ENCODE assay signal across 27 mouse cellular contexts in the genomic region with DNA sequence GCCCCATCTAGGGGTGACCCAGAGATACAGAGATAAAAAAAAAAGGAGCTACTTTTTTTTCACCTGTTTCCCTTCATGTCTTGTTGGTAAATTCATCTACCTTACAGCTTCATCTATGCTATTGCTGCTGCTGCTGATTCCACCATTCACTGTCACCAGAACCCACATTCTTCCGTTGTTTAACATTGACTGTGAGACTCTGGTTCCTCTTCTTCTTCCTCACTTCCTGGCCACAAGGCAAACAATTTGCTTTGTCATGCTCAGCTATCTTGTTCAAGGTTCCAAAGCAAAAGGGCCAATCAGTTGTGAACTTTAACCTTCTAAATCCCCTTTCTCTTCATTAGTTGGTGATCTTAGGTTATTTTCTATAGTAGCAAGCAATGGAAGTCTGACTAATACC.
"Had no signal": no experiment of that assay in that cellular context is flagged by ENCODE, and none has a peak within 500 bp of the region (broad histone marks: within the 10 kb centered on the region; RNA-seq: fewer than 3 reads in every experiment).

No protein-coding gene starts in this region.

- H3K4me2 ChIP-seq: heart, embryonic 11.5 days; heart, embryonic 13.5 days; heart, embryonic 15.5 days; hindbrain, embryonic 13.5 days; intestine, embryonic 15.5 days; limb, embryonic 12.5 days; liver, embryonic 11.5 days; liver, embryonic 13.5 days; liver, embryonic 15.5 days had no signal

- H3K4me3 ChIP-seq: gastrocnemius, adult 2 months; heart, adult 2 months; heart, embryonic 13.5 days; heart, embryonic 15.5 days; hindbrain, embryonic 13.5 days; intestine, embryonic 15.5 days; layer of hippocampus, adult 2 months; limb, embryonic 10.5 days; limb, embryonic 12.5 days; liver, embryonic 13.5 days; liver, embryonic 15.5 days had no signal

- H3K9me3 ChIP-seq: heart, embryonic 13.5 days; heart, embryonic 15.5 days; hindbrain, embryonic 13.5 days; intestine, embryonic 15.5 days; limb, embryonic 10.5 days; limb, embryonic 12.5 days; liver, embryonic 13.5 days; liver, embryonic 15.5 days had no signal

- H3K36me3 ChIP-seq: heart, embryonic 13.5 days; heart, embryonic 15.5 days; hindbrain, embryonic 13.5 days; intestine, embryonic 15.5 days; limb, embryonic 10.5 days; limb, embryonic 12.5 days; liver, embryonic 13.5 days; liver, embryonic 15.5 days had no signal

- DNase-seq: gastrocnemius, adult 2 months; gastrocnemius, postnatal 10 days; gastrocnemius, postnatal 25 days; heart, adult 11 months; heart, adult 2 months; heart, postnatal 14 days; heart, postnatal 36 days; kidney, adult 18-20 months; kidney, adult 8-10 months; kidney, postnatal 10 days; kidney, postnatal 25 days; kidney, postnatal 4 days; liver; liver, embryonic 13.5 days had no signal

- H3K27ac ChIP-seq: gastrocnemius, adult 2 months; heart, adult 2 months; heart, embryonic 13.5 days; heart, embryonic 15.5 days; hindbrain, embryonic 13.5 days; intestine, embryonic 15.5 days; layer of hippocampus, adult 2 months; limb, embryonic 10.5 days; limb, embryonic 12.5 days; liver, embryonic 13.5 days; liver, embryonic 15.5 days had no signal

- ATAC-seq: hindbrain, embryonic 16.5 days; inflammation-experienced regulatory T-cells, adult 6 months; intestine, embryonic 15.5 days; intestine, postnatal 0 days had no signal

- H3K4me1 ChIP-seq: heart, embryonic 13.5 days; heart, embryonic 15.5 days; hindbrain, embryonic 13.5 days; intestine, embryonic 15.5 days; limb, embryonic 10.5 days; limb, embryonic 12.5 days; liver, embryonic 13.5 days; liver, embryonic 15.5 days had no signal

- H3K9ac ChIP-seq: heart, embryonic 13.5 days; heart, embryonic 15.5 days; hindbrain, embryonic 13.5 days; intestine, embryonic 15.5 days; limb, embryonic 12.5 days; liver, embryonic 13.5 days; liver, embryonic 15.5 days had no signal

- H3K27me3 ChIP-seq: heart, embryonic 13.5 days; heart, embryonic 15.5 days; hindbrain, embryonic 13.5 days; intestine, embryonic 15.5 days; limb, embryonic 12.5 days; liver, embryonic 13.5 days; liver, embryonic 15.5 days had no signal
